Mouse (Mus musculus): ENCODE data around the gene Slc38a8. TPM values are rescaled to one million over a fixed set of nuclear protein-coding genes. Genes with fewer than 3 reads are reported as not detected.

The Slc38a8 gene
- polyA plus RNA-seq, 1 experiment, result 1.3 TPM

DNA sequence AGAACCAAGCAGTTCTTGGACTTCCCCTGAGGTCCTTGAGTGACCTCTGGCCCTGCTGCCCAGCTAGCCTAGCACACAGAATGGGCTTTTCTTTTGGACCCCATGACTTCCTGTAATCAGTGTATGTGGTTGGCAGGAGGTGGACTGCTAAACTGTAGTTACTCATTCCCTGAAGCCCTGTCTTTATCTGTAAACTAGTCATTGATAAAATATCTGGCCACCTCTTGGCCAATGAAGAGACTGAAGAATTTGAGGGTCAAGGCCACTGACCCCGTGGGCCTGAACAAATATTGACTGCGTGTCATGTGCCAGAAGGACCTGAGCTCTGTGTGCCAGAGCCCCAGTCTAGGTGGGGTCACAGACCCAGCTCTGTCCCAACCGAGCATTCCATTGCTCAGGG, 69.1 kb downstream of the Slc38a8 start:
- no peak overlapping the region for H3K27ac ChIP-seq (ENCODE audit: control insufficient read depth, insufficient read depth, low read depth, low read length)
- no peaks in the 10 kb centered on the region for H3K27me3 ChIP-seq (ENCODE audit: control insufficient read depth, insufficient read depth, low read length)
- no peak overlapping the region for H3K4me3 ChIP-seq (ENCODE audit: control insufficient read depth, low read depth, low read length)
- no peaks in the 10 kb centered on the region for H3K36me3 ChIP-seq (ENCODE audit: control insufficient read depth, insufficient read depth, low read length)
- TF ChIP-seq POLR2A (IDR thresholded peaks at IDR 0.05; ENCODE audit: control insufficient read depth, low read depth, low read length) (no peak), CTCF (IDR thresholded peaks at IDR 0.05; ENCODE audit: control insufficient read depth, insufficient read depth, insufficient replicate concordance, low read depth, low read length) (no peak)
- peaks cover 3% of the 10 kb centered on the region; the same call in 1 of the 2 replicates for H3K4me1 ChIP-seq (ENCODE audit: control insufficient read depth, insufficient read depth, low read length)

- H3K36me3 ChIP-seq (ENCODE audit: control insufficient read depth, insufficient read depth, low read length), result no peaks in the 10 kb centered on the region
- no peak overlapping the region for H3K4me3 ChIP-seq (ENCODE audit: control insufficient read depth, low read depth, low read length)
- H3K27me3 ChIP-seq (ENCODE audit: control insufficient read depth, insufficient read depth, low read length), result no peaks in the 10 kb centered on the region
- H3K4me1 ChIP-seq (ENCODE audit: control insufficient read depth, insufficient read depth, low read length), result peaks cover 2% of the 10 kb centered on the region; the same call in 1 of the 2 replicates
- H3K27ac ChIP-seq (ENCODE audit: control insufficient read depth, insufficient read depth, low read depth, low read length), result no peak overlapping the region
- no peak for TF ChIP-seq CTCF (IDR thresholded peaks at IDR 0.05; ENCODE audit: control insufficient read depth, insufficient read depth, insufficient replicate concordance, low read depth, low read length)
- TF ChIP-seq POLR2A (IDR thresholded peaks at IDR 0.05; ENCODE audit: control insufficient read depth, low read depth, low read length), result no peak
These were observed 70.8 kb downstream of the Slc38a8 start for GRCm38 (mm10) chr8:119430690-119431089.

GRCm38 (mm10) chr8:119430250-119430649, 71.2 kb downstream of the Slc38a8 start:
- no peaks in the 10 kb centered on the region for H3K27me3 ChIP-seq (ENCODE audit: control insufficient read depth, insufficient read depth, low read length)
- H3K4me3 ChIP-seq (ENCODE audit: control insufficient read depth, low read depth, low read length), result no peak overlapping the region
- TF ChIP-seq POLR2A (IDR thresholded peaks at IDR 0.05; ENCODE audit: control insufficient read depth, low read depth, low read length), result no peak
- H3K27ac ChIP-seq (ENCODE audit: control insufficient read depth, insufficient read depth, low read depth, low read length), result no peak overlapping the region
- H3K4me1 ChIP-seq (ENCODE audit: control insufficient read depth, insufficient read depth, low read length), result peaks cover 5% of the 10 kb centered on the region; the same call in 1 of the 2 replicates
- no peaks in the 10 kb centered on the region for H3K36me3 ChIP-seq (ENCODE audit: control insufficient read depth, insufficient read depth, low read length)

Other genes starting within 250 kb of the Slc38a8 start
- gene Hsbp1, start 157.2 kb downstream of the Slc38a8 start, polyA plus RNA-seq (2012; rRNA removed), result 637 and 782 TPM in 2 replicates
- 5.3 and 5.4 TPM in 2 replicates for gene Mlycd, start 106.8 kb downstream of the Slc38a8 start, polyA plus RNA-seq (2012; rRNA removed)
- gene Osgin1, start 67.6 kb downstream of the Slc38a8 start, polyA plus RNA-seq (2012; rRNA removed), result 437 and 440 TPM in 2 replicates
- 14.8 and 16.0 TPM in 2 replicates for gene Necab2, start 55.0 kb downstream of the Slc38a8 start, polyA plus RNA-seq (2012; rRNA removed)
- 21.3 and 25.2 TPM in 2 replicates for gene Mbtps1, start 57.0 kb upstream of the Slc38a8 start, polyA plus RNA-seq (2012; rRNA removed)
- gene Hsdl1, start 73.5 kb upstream of the Slc38a8 start, polyA plus RNA-seq (2012; rRNA removed), result 12.7 and 12.9 TPM in 2 replicates
- 577 and 660 TPM in 2 replicates for gene Dnaaf1, start 73.5 kb upstream of the Slc38a8 start, polyA plus RNA-seq (2012; rRNA removed)
- 6.3 and 6.9 TPM in 2 replicates for gene Taf1c, start 103.5 kb upstream of the Slc38a8 start, polyA plus RNA-seq (2012; rRNA removed)
- 48.7 and 54.3 TPM in 2 replicates for gene Adad2, start 111.0 kb upstream of the Slc38a8 start, polyA plus RNA-seq (2012; rRNA removed)
- gene Kcng4, start 134.0 kb upstream of the Slc38a8 start, polyA plus RNA-seq (2012; rRNA removed), result 12.3 and 13.3 TPM in 2 replicates
- gene Wfdc1, start 164.7 kb upstream of the Slc38a8 start, polyA plus RNA-seq (2012; rRNA removed), result 25.8 and 26.9 TPM in 2 replicates
- gene Atp2c2, start 198.3 kb upstream of the Slc38a8 start, polyA plus RNA-seq (2012; rRNA removed), result 1.2 and 1.4 TPM in 2 replicates